Mouse (Mus musculus): ENCODE data around the gene Vps9d1.

GRCm38 (mm10) chr8:123292785-123293184, 38.6 kb upstream of the Vps9d1 start:
- TF ChIP-seq POLR2A (IDR thresholded peaks at IDR 0.05; ENCODE audit: extremely low read depth, insufficient read depth, low read length) (no peak), CTCF (IDR thresholded peaks at IDR 0.05; ENCODE audit: low read depth, low read length) (no peak)
